Mouse (Mus musculus): ENCODE results near the gene Fgfr2.

Gene Fgfr2

GRCm38 (mm10) chr7:132385456-132386130 lies 737.6 kb downstream of the Fgfr2 start:
- no peak for DNase-seq

GRCm38 (mm10) chr7:132384736-132385455 lies 738.3 kb downstream of the Fgfr2 start:
- no peak for DNase-seq

GRCm38 (mm10) chr7:132380634-132381336 lies 742.4 kb downstream of the Fgfr2 start:
- DNase-seq = no peak

- DNase-seq = no peak
Observed at GRCm38 (mm10) chr7:132377913-132378312, 745.2 kb downstream of the Fgfr2 start.

- DNase-seq = peak in 1 of 2 experiments; percentile 27
Observed at GRCm38 (mm10) chr7:132373594-132374378, 749.4 kb downstream of the Fgfr2 start.

- DNase-seq = no peak
Observed at GRCm38 (mm10) chr7:132372752-132373513, 750.2 kb downstream of the Fgfr2 start.

GRCm38 (mm10) chr7:132371832-132372231 lies 751.3 kb downstream of the Fgfr2 start:
- DNase-seq = no peak

- DNase-seq = no peak
Observed at GRCm38 (mm10) chr7:132369784-132370183, 753.4 kb downstream of the Fgfr2 start.

- DNase-seq = no peak
Observed at GRCm38 (mm10) chr7:132368859-132369258, 754.3 kb downstream of the Fgfr2 start.

- no peak for DNase-seq
Observed at GRCm38 (mm10) chr7:132367344-132367743, 755.8 kb downstream of the Fgfr2 start.

- DNase-seq = no peak
Observed at GRCm38 (mm10) chr7:132365703-132366384, 757.3 kb downstream of the Fgfr2 start.

GRCm38 (mm10) chr7:132365111-132365510 lies 758.0 kb downstream of the Fgfr2 start:
- DNase-seq = no peak

- DNase-seq = no peak
Observed at GRCm38 (mm10) chr7:132364506-132364905, 758.6 kb downstream of the Fgfr2 start.

- no peak for DNase-seq
Observed at GRCm38 (mm10) chr7:132360336-132360735, 762.8 kb downstream of the Fgfr2 start.

- no peak for DNase-seq
Observed at GRCm38 (mm10) chr7:132358709-132359108, 764.4 kb downstream of the Fgfr2 start.

- DNase-seq = no peak
Observed at GRCm38 (mm10) chr7:132358250-132358649, 764.9 kb downstream of the Fgfr2 start.

GRCm38 (mm10) chr7:132357841-132358237 lies 765.3 kb downstream of the Fgfr2 start:
- DNase-seq = no peak

GRCm38 (mm10) chr7:132356881-132357840 lies 766.0 kb downstream of the Fgfr2 start:
- DNase-seq = no peak

- no peak for DNase-seq
Observed at GRCm38 (mm10) chr7:132356185-132356584, 767.0 kb downstream of the Fgfr2 start.

- DNase-seq = no peak
Observed at GRCm38 (mm10) chr7:132355767-132356166, 767.4 kb downstream of the Fgfr2 start.
